Comparison of ENCODE assay signal across 9 mouse cellular contexts in genomic region chr8:88301589-88302437, GRCm38 (mm10). TPM values are rescaled to one million over a fixed set of nuclear protein-coding genes. Genes with fewer than 3 reads are reported as not detected.
DNase-seq lines count a peak whose midpoint lies in the region; ATAC-seq and TF ChIP-seq lines count a peak whose summit lies in the region.
"Had no signal": no experiment of that assay in that cellular context is flagged by ENCODE, and none has a peak within 500 bp of the region (broad histone marks: within the 10 kb centered on the region; RNA-seq: fewer than 3 reads in every experiment).

No protein-coding gene starts in this region.

- peak overlapping the region; percentile 22; the same call in 1 of the 2 replicates for H3K4me3 ChIP-seq in heart, embryonic 10.5 days
- H3K4me3 ChIP-seq in heart, adult 2 months = no peak overlapping the region
- H3K4me3 ChIP-seq in neural tube, embryonic 12.5 days = no peak overlapping the region
- H3K4me3 ChIP-seq in hindbrain, embryonic 16.5 days (ENCODE audit: low read length) = no peak overlapping the region
- H3K4me3 ChIP-seq in midbrain, embryonic 14.5 days (replicated peaks; ENCODE audit: low read depth, low read length) = no peak overlapping the region

- peak overlapping the region; percentile 63; the same call in 1 of the 2 replicates for H3K27ac ChIP-seq in heart, embryonic 10.5 days
- H3K27ac ChIP-seq in heart, adult 2 months = no peak overlapping the region
- H3K27ac ChIP-seq in neural tube, embryonic 12.5 days = no peak overlapping the region
- no peak overlapping the region for H3K27ac ChIP-seq in hindbrain, embryonic 16.5 days (ENCODE audit: low read depth, low read length)
- H3K27ac ChIP-seq in midbrain, embryonic 14.5 days (replicated peaks; ENCODE audit: low read depth, low read length) = no peak overlapping the region

- WGBS in heart, embryonic 10.5 days = 76% methylated on average over 15 of the region's 15 CpGs
- 72% methylated on average over 15 of the region's 15 CpGs for WGBS in heart, adult 2 months
- WGBS in neural tube, embryonic 12.5 days = 61% methylated on average over 15 of the region's 15 CpGs
- 51% methylated on average over 15 of the region's 15 CpGs for WGBS in hindbrain, embryonic 16.5 days
- 45% methylated on average over 15 of the region's 15 CpGs for WGBS in midbrain, embryonic 14.5 days

- DNase-seq in heart, embryonic 10.5 days (ENCODE audit: low spot score) = no peak
- DNase-seq in heart, adult 2 months = no peak
- DNase-seq in neural tube, embryonic 10.5 days (ENCODE audit: extremely low spot score, low spot score) = no peak
- DNase-seq in midbrain, embryonic 14.5 days = peak; percentile 59
- DNase-seq in cerebellum, postnatal 25 days = no peak
- DNase-seq in T-cell, adult 2 months (ENCODE audit: low spot score) = no peak
- DNase-seq: embryo, embryonic 11 days had no signal

- peak; percentile 56 for ATAC-seq in neural tube, embryonic 12.5 days (ENCODE audit: low FRiP score, low read depth)
- 0 out of 2 replicates have a peak, but pooled peaks have one; percentile 34 for ATAC-seq in hindbrain, embryonic 16.5 days
- no peak for ATAC-seq in midbrain, embryonic 14.5 days (ENCODE audit: low FRiP score, low TSS enrichment)

- no peaks in the 10 kb centered on the region for H3K36me3 ChIP-seq in heart, embryonic 10.5 days
- no peaks in the 10 kb centered on the region for H3K36me3 ChIP-seq in heart, adult 2 months (ENCODE audit: control insufficient read depth, insufficient read depth, low read length)
- no peaks in the 10 kb centered on the region for H3K36me3 ChIP-seq in neural tube, embryonic 12.5 days
- H3K36me3 ChIP-seq in hindbrain, embryonic 16.5 days (ENCODE audit: control insufficient read depth, insufficient read depth, low read length) = no peaks in the 10 kb centered on the region
- H3K36me3 ChIP-seq in midbrain, embryonic 14.5 days (ENCODE audit: control insufficient read depth, insufficient read depth, low read length) = no peaks in the 10 kb centered on the region

- 0 out of 2 replicates have a peak, but pooled peaks cover 6% of the 10 kb centered on the region for H3K27me3 ChIP-seq in heart, embryonic 10.5 days (ENCODE audit: insufficient read depth, poor library complexity, severe bottlenecking)
- H3K27me3 ChIP-seq in heart, adult 2 months (ENCODE audit: control insufficient read depth, insufficient read depth, low read length) = no peaks in the 10 kb centered on the region
- H3K27me3 ChIP-seq in neural tube, embryonic 12.5 days (replicated peaks) = no peaks in the 10 kb centered on the region
- H3K27me3 ChIP-seq in hindbrain, embryonic 16.5 days (replicated peaks; ENCODE audit: control insufficient read depth, insufficient read depth, low read length) = no peaks in the 10 kb centered on the region
- no peaks in the 10 kb centered on the region for H3K27me3 ChIP-seq in midbrain, embryonic 14.5 days (ENCODE audit: control insufficient read depth, insufficient read depth, low read length)

- TF ChIP-seq POLR2A in heart, adult 2 months (IDR thresholded peaks at IDR 0.05; ENCODE audit: insufficient read depth, low read depth, low read length) = no peak

- H3K9me3 ChIP-seq in heart, embryonic 10.5 days = no peaks in the 10 kb centered on the region
- H3K9me3 ChIP-seq in neural tube, embryonic 12.5 days = no peaks in the 10 kb centered on the region
- no peaks in the 10 kb centered on the region for H3K9me3 ChIP-seq in hindbrain, embryonic 16.5 days (ENCODE audit: control insufficient read depth, low read length)
- no peaks in the 10 kb centered on the region for H3K9me3 ChIP-seq in midbrain, embryonic 14.5 days (ENCODE audit: control insufficient read depth, low read length)

- no peak overlapping the region for H3K9ac ChIP-seq in heart, adult 2 months (ENCODE audit: low read depth, low read length)
- no peak overlapping the region for H3K9ac ChIP-seq in neural tube, embryonic 12.5 days
- no peak overlapping the region for H3K9ac ChIP-seq in hindbrain, embryonic 16.5 days (ENCODE audit: low read depth, low read length)
- H3K9ac ChIP-seq in midbrain, embryonic 14.5 days (replicated peaks; ENCODE audit: low read length) = no peak overlapping the region

- H3K79me2 ChIP-seq in heart, adult 2 months (replicated peaks; ENCODE audit: control insufficient read depth, insufficient read depth, low read length) = no peaks in the 10 kb centered on the region

- peaks cover 37% of the 10 kb centered on the region for H3K4me1 ChIP-seq in heart, embryonic 10.5 days
- peaks cover 3% of the 10 kb centered on the region; the same call in 1 of the 2 replicates for H3K4me1 ChIP-seq in heart, adult 2 months (ENCODE audit: control insufficient read depth, insufficient read depth, low read length)
- H3K4me1 ChIP-seq in neural tube, embryonic 12.5 days = peaks cover 8% of the 10 kb centered on the region
- H3K4me1 ChIP-seq in hindbrain, embryonic 16.5 days (ENCODE audit: control insufficient read depth, insufficient read depth, low read depth, low read length) = no peaks in the 10 kb centered on the region; the same call in 1 of the 2 replicates
- peaks cover 5% of the 10 kb centered on the region; the same call in 1 of the 2 replicates for H3K4me1 ChIP-seq in midbrain, embryonic 14.5 days (ENCODE audit: control insufficient read depth, insufficient read depth, low read length)

- TF ChIP-seq EP300 in heart, adult 2 months (IDR thresholded peaks at IDR 0.05; ENCODE audit: insufficient read depth, low read depth, low read length) = no peak

- no peak for TF ChIP-seq CTCF in heart, adult 2 months (IDR thresholded peaks at IDR 0.05)

- intact Hi-C loops in heart, adult 2 months (cut with DNase I) = no loop called here

- H3K4me2 ChIP-seq in neural tube, embryonic 12.5 days (replicated peaks) = no peak overlapping the region
- H3K4me2 ChIP-seq in hindbrain, embryonic 16.5 days (ENCODE audit: low read length) = no peak overlapping the region
- no peak overlapping the region for H3K4me2 ChIP-seq in midbrain, embryonic 14.5 days (ENCODE audit: low read length)

RNA-seq across cellular contexts. Expression of gene Adcy7, which starts 29.6 kb away (rescaled TPM):
- 3.4 and 4.0 TPM in 2 replicates for polyA plus RNA-seq in heart, embryonic 10.5 days (2016; fragmentation: Nextera tagmentation; extraction: Ambion mirVana)
- total RNA-seq in heart, adult 2 months (2021) = 1 to 10 TPM; 5.9 to 7.6 TPM
- 10.5 and 11.8 TPM in 2 replicates for polyA plus RNA-seq in heart, adult 2 months (2012; rRNA removed)
- 2.5 and 2.7 TPM in 2 replicates for polyA plus RNA-seq in neural tube, embryonic 12.5 days (2016; fragmentation: Nextera tagmentation; extraction: Ambion mirVana)
- polyA plus RNA-seq in hindbrain, embryonic 16.5 days (2015; fragmentation: Nextera tagmentation; extraction: Ambion mirVana) = 7.0 and 8.3 TPM in 2 replicates
- 1.8 and 2.6 TPM in 2 replicates for polyA plus RNA-seq in midbrain, embryonic 14.5 days (2014; fragmentation: Nextera tagmentation; extraction: Ambion mirVana)
